Mouse (Mus musculus) CH12.LX (cell line): ENCODE measurements around the gene Pccb.

Experiments used
- CHD2 ChIP-seq: IDR thresholded peaks from 2 replicates; pipeline ENCODE4 v1.6.1; 2011; ENCODE audit warnings: low read length, improper control_type of control experiment
- CTCF ChIP-seq, 2 experiments: IDR thresholded peaks in 1 of 2; conservative IDR thresholded peaks in 1 of 2; 2 replicates each; pipeline ENCODE4 v1.5.1; 2011 to 2012; ENCODE audit warnings: low read depth in 2 of 2, low read length in 2 of 2, improper control_type of control experiment in 1 of 2, inconsistent platforms in 1 of 2, mild to moderate bottlenecking in 1 of 2, moderate library complexity in 1 of 2
- EP300 ChIP-seq: IDR thresholded peaks from 2 replicates; pipeline ENCODE4 v1.6.1; 2011; ENCODE audit warnings: low read length, improper control_type of control experiment
- USF1 ChIP-seq: IDR thresholded peaks from 2 replicates; pipeline ENCODE4 v1.6.1; 2014; ENCODE audit warnings: low read depth, mild to moderate bottlenecking, inconsistent platforms, low read length, improper control_type of control experiment
- USF2 ChIP-seq: conservative IDR thresholded peaks from 2 replicates; pipeline ENCODE4 v1.6.1; 2011; ENCODE audit warnings: low read depth, low read length, improper control_type of control experiment

GRCm38 (mm10) chr9:101065076-101065602 lies 30.4 kb upstream of the Pccb start:
- TF ChIP-seq EP300 (no peak), CTCF (conservative IDR thresholded peaks at IDR 0.05 in 1 of 2, IDR thresholded peaks at IDR 0.05 in 1 of 2; ENCODE audit: low read depth in 2 of 2, low read length in 2 of 2) (no peak), USF1 (no peak), USF2 (no peak), CHD2 (no peak)
